Mouse (Mus musculus) thymus, postnatal 14 days (tissue): ENCODE measurements around the gene Chek2.
A peak's percentile ranks its signal among the peaks of the same experiment; 100 is the strongest.
"Not testable (repeated sequence)": the region's sequence is repeated elsewhere in the genome, so short reads cannot be mapped to it uniquely, and the experiment has no call there.

Experiments
- DNase-seq: peaks from one replicate; pipeline ENCODE4 v3.0.0; 2021

Gene Chek2

DNA sequence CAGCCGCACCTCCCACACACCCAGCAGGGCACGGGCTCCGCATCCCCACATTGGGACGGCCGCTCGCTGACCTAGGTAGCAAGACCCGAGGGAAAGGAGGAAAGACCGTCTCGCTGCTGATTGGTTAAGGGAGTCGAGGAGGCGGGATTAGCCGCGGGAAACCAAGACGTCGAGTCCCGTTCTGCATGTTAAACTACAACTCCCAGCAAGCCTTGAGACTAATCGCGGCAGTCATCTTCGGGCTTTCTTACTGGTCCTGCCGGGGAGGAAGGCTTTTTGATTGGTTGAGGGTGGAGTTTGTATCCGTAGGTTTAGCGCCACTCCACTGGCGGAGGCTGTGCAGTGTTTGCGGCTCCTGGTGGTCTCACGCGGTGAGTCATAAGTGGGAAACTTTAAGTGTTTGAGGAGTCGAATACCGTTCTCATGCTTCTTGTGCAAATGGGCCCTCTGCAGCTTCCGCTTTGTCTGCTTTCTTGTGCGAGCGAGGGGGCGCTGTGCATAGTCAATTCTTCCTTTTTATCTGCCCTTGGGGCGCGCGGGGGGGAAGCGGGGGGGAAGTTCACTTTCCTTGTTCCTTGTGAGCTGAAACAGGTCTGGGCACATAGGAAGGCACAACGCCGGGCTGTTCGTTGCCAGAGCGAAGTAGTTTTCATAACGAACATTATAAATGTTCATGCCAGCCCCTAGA is at the start of gene Chek2, which contains the start of gene Hscb:
TSS of gene Chek2 (plus strand) at position 302 of the 688 bp plus-strand sequence.
TSS of gene Hscb (minus strand) at position 100 of the 688 bp plus-strand sequence.
- DNase-seq: peak; percentile 97

DNA sequence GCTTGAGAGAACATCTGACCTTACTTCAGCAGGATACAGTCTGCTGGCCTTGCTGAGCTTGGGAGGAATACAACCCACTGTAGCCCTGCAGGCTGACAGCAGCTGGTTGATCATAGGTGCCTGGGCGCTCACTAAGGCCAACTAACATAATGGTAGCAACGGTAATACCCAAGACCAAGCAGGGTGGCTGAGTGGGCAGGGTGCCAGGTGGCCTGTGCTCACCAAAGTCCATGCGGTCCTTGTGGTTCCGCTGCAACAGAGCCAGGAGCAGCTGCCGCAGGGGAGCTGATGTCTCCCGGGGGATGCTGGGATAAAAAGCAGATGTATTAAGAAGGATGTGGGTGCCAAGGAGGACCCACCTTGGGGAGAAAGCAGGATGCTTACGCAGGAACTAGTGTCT is 45.4 kb upstream of the Chek2 start:
- DNase-seq: no peak

DNA sequence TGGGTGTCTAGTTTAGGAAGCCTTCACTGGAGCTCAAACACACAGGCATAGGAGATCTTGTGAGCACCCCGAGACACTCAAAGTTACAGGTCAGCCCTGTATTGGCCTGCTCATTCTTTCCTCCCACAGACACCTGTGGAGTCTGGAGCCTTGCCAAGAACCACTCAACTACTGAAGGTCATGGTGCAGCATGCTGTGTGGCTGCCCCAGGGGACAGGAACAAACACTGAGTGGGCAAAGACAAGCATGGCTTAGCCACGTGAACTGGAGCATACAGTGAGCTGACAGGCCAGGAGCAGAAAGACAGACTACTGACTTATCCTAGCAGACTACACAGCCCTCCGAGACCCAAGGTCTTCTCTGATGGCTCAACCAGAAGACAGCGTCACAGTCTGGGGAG is 42.1 kb upstream of the Chek2 start:
- no peak for DNase-seq

DNA sequence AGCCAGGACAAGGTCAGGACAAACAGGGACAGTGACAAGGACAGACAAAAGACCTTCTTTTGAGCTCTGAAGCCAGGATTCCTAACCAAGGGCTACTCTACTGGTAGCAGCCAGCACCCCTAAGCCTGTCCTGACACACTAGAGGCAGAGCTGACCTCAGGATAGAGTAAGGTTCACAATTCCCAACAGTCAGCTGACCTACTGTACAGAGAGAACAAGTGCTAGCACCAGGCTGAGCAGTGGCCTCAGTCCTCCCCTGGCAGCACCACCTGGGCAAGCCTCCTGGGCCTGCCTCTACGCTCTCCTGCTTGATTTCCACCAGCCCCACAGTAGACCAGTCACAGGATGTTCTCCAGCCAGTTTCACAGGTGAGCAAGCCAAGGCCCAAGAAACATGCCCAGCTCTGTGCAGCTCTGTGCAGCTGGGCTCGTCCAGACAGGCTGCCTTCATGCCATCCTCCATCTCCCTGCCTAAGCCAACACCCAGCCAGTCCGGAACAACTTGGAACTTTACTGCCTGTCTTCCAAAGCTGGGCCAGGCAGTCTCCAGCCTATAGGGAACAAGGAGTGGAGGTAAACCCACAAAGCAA is 38.6 kb upstream of the Chek2 start:
- no peak for DNase-seq

DNA sequence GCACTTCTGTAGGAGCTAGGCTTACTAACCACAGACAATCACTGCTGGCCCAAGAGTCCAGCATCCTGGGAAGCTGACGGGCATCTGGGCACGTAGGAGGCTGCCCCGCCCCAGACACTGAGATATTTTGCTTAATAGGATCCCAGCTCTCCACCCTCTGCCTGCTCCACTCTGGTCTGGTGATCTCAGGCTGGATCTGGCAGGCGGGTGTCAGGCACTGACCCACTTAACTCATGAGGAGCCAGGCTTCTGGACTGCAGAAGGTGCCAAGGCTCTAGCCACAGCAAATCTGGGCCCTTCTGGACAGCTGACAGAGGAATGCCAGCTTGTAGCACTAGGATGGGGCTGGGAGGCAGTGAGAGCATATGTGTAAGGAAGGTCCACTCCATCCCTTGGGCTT is 37.6 kb upstream of the Chek2 start:
- no peak for DNase-seq

DNA sequence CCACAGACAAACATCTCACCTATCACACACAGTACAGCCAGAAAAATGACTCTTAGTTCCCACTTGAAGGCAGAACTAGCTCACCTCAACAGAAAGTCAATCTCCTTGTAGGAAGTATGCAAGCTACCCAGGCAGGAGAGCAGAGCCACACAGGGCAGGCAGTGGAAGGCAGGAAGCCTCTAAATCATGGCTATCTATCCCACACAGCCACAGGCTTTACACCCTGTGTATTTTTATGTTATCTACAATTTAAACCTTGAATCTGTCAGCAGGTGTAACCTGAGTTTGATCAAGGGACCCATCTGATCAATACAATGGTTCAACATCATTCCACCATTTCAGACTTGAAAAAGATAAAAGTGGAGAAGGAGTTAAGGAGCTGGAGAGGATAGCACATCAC is 37.0 kb upstream of the Chek2 start:
- DNase-seq: no peak

DNA sequence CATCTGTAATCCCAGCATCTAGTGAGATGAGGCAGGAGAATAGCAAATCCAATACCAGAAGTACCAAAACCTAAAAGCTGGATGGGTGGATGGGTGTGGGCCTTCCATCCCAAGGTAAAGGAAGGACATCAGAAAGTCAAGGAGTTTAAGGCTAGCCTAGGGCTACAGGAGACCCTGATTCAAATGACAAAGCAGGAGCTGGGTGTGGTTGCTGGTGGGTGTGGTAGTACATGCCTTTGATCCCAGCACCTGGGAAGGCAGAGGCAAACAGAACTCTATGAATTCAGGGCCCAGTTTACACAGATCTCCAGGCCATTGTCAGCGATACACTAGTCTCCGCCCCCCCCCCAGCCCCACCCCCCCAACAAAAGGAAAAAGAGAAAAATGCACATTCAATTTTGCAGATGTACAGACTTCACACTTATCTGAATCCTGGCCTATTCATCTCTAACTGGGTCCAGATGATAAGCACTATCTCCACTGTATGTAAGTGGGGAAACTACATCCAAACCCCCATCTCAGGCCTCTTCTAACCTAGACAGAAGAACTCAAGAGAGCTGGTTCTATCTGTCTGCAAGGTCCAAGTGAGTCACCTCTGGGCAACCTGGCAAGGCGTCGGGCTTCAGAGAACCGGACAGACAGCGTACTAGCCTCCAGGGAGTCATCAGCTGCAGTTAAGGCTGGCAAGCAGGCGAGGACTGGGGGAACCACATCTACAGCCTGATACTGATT is 35.6 kb upstream of the Chek2 start:
- DNase-seq: no peak

DNA sequence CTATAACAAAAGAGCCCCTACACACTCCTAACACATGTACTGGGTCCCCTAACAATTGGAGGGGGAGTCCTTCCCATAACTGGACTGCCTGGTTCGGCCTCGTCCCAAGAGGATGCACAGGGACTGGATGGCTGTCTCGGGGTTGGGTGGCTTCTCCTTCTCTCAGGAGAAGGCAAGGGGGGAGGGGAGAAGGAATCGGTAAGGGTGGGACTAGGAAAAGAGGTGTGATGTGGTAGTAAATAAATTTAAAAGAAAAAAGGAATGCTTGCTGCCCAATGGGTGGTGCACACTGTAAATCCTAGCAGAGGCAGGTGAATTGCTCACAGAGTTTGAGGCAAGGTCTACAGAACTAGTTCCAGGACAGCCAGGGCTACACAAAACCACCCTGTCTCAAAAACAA is 33.6 kb upstream of the Chek2 start:
- DNase-seq: no peak

DNA sequence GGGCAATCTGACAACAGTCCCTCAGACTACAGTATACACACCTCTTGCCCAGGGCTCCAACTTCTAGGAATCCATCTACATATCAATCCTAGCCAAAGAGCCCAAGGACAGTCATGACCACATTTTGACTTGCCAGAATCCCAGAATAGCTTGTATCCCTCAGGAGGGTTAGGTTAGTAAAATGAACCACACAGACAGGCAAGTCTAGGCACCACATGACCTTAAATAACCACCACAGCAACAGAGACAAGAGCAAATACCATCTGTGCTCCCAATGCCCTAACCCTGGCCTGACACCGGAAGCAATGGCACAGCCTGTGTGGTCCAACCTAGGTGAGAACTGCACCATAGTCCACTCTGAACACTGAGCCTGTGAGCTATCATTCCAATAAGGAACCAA is 33.1 kb upstream of the Chek2 start:
- DNase-seq: no peak

DNA sequence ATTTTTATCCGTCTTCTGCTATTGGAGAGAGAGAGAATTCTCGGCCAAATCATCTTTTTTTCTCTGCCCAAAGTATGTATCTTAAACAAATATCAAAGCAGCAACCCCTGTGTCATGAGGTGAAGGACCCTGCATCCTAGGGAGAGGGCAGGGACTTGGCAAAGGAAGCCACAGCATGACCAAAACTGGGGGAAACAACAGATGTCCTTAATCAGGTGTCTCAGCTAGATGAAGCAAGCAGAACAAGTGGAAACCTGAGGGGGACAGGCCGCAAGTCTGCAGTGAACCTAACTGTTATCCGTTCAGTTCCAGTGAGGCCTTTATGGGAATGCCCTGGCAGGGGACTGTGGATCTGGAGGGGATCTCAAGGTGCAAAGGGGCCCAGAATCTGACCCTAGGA is 32.3 kb upstream of the Chek2 start:
- DNase-seq: no peak

DNA sequence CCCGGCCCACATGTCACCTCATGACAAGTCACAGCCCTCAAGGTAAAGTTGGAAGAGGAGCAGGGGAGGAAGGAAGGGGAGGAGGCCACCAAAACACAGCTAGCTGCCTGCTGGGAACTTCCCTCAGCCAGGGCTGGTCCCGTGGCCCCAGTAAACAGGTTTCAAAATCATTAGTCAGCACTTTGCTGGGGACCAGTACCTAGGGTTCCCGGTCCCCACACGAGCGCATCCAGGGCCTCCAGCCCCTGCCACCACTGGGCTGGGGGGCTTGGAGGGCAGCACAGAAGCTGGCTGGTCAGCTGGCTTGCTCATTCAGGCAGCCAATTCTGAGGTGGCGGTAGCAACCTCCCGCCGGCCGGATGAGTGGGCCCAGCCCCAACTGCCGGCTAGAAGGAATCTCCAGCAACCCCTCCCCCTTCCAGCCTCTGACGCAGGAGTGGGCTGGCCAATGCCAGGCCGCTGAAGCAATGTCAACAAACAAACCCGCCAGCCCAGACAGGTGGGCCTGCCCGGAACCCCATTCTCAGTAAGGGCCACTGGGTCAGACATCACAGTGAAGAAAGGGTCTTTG is 31.6 kb upstream of the Chek2 start:
- DNase-seq: peak; percentile 71

DNA sequence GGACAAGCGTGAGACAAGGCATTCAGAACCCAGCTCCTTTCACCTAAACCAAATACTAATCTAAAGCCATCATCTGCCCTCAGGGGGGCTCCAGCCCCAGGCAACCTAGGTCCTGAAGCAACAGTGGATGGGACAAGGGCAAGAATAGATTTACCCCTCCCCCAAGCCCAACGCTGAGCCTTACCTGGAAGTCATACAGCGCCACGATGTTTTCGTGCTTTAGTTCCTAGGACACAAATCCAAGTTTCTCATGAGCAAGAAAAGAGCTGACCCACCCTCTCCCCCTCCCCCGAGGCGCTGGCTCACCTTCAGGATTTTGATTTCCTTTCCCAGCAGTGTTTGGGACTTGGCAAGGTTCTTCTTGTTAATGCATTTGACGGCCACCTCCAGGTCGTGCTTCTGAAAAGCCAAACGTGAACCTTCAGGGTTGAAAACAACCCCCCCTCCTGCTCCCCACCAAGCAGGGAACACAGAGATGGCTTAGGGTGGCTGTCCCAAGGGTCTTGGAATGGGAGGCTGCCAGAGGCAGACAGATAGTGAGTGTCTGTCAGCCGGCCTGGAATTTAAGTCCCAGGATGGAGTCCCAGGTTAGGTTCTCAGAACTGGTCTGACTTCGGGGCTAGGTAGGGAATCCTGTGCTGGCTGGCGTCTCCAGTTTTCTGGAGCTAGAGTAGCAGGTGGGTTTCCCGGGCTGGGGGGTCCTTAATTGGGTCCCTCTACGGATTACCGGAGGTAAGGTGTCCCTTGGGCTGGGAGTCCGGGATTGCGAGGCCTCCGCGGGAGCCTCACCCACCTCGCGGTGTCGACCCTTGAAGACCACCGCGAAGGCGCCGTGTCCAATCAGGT is 30.7 kb upstream of the Chek2 start:
- peak; percentile 48 for DNase-seq

DNA sequence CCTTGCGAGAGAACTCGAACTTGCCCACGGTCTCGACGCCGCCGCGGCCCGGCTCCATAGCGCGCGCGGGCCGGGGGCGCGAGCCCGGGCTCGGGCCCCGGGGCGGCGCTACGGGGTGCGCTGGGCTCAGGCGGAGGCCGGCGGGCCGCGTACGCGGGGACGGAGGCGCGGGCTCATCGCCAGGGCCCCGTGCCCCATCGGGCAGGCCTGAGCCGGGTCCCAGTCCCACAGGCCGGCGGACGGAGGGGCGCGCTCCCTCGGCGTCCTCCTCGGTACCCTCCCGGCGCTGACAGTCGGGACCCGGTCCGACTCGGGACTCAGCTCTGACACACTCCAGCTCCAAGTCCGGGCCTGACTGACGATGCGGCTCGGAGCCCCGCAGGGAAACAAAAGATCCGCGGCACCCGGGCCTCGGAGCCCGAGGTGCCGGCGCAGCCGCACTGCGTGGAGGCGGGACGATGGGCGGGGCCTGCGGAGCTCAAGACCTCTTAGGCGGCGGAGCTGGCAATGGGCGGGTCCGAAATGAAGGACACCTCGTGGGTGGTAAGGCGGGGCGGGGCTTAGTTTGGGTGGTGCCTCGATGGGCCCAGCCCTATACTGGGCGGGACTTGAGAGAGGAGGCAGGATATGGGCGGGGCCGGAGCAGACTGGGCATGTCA is 30.0 kb upstream of the Chek2 start, which contains the start of gene Ulk1:
TSS of gene Ulk1 (minus strand) at position 431 of the 659 bp plus-strand sequence.
- peak; percentile 100 for DNase-seq

DNA sequence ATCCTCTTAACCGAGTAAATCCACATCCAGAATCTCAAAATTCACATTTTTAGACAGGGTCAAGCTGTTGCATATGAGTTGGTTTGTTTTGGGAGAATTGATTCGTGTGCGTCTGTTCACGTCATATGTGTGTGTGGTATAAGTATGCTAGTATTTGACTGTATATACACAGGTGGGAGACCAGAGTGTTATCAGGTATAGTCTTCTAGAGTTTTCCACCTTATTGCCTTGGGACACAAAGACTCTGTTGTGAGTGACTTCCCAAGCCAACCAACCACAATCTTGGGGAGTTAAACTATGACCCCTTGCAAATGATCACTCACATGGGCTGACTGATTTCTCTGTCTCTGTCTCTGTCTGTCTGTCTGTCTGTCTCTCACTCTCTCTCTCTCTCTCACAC is 15.4 kb upstream of the Chek2 start:
- no peak for DNase-seq

DNA sequence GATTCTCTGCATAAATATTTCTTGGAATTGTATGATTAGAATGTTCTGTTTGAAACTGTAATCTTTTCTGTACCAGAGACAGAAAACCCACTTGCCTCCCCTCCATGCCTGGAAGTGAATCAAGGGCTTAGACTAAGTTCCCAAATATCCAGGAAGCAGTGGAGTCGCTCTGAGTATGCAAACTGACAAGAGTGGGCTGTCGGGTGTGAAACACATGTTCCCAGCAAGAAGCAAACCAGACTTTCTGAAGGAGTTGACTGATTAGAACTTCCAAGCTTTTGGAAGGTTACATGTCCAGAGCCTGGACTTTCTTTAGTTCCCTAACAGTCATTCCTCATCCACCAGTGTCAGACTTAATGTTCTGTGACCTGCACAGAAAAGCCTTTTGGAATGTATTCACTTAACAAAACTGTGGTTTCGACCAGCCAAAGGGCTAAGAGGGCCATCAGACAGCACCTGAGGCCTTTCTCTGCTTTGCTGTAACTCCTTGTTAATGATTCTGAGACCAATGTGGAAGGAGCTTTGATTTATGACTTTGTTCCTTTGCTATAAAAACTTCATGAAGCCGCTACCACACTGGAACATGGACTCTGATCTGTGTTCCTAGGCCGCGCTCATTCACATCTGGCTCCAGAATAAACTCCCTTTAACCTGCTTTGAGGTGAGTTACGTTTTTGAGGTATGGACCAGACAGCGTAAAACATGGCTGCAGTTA is 12.8 kb upstream of the Chek2 start:
- no peak for DNase-seq

DNA sequence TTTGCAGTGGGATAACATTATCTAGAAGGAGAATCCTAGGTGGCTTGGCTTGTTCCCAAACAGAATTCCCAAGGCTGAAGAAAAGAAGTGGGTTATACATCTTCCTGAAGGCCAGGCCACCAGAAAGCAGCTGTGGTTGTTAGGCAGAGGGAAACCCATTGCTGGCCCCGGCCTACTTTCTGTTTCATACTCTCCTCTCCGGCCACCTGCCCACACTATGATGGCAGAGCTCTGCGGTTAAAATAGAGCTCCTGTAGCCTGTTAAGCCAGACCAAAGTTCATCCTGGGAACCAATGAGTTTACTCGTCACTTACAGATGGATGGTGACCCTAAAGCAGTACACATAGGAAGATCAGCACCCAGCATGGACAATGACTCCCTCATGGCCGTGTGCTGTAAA is 12.2 kb upstream of the Chek2 start:
- no peak for DNase-seq

DNA sequence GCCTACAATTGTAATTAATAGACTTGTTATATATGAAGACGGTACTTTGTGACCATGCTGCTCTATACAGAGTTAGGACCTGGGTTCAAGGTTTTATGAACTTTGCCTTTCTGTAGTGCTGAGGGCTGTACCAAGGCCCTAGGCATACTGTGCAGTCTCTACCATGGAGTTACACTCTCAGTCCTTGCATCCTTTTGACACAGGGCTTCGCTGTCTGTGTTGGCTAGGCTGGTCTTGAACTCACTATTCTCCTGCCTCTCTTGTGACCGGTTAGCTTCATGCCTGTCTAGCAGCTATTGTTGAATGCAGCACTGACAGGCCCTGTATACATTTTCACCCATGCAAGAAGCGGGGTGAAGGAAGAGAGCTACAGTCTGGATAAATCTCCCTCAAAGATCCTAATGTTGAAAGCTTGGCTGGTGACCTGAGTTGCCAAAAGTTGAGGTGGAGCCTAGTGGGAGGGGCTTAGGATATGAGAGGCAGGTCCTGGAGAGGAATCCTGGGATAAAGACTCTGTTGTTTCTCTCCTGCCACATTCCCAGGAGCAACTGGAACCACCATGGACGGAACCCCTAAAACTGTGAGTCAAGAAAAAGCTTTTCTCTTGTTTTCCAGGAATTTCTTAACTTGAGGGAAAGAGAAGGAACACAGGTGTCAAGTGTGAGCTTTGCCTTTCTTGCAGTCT is 8.6 kb upstream of the Chek2 start:
- DNase-seq: no peak

DNA sequence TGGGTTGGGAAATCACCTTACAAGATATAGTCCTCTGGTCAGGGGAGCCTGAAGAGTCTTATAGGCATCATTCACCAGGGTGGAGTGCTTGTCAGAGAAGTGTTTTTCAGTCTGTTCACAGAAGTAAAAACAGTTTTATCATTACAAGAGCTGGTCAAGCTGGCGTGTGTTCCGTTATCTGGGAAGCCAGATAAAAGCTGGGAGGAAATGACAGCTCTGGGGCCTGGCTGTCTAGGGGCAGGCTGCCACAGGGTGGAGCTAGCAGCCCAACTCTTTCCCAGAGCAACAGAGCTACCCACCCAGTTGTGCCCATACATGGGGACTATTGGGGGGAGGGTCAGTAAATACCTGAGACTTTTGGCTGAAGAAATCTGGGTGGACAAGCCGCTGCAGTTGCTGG is 3.8 kb upstream of the Chek2 start:
- DNase-seq: peak; percentile 48

DNA sequence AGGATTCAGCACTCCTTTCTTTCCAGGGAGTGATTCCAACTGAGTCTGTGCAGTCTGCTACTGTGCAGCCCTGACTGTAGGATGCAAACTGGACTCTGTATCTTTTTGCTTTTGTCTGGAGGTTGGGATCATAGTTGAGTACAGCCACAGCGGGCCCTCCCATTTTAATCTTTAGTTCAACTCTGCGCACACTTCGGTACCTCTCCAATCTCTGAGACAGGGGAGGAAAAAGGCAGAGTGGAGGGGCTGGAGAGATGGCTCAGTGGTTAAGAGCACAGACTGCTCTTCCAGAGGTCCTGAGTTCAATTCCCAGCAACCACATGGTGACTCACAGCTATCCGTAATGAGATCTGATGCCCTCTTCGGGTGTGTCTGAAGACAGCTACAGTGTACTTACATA is 1.8 kb upstream of the Chek2 start:
- not testable (repeated sequence) for DNase-seq

DNA sequence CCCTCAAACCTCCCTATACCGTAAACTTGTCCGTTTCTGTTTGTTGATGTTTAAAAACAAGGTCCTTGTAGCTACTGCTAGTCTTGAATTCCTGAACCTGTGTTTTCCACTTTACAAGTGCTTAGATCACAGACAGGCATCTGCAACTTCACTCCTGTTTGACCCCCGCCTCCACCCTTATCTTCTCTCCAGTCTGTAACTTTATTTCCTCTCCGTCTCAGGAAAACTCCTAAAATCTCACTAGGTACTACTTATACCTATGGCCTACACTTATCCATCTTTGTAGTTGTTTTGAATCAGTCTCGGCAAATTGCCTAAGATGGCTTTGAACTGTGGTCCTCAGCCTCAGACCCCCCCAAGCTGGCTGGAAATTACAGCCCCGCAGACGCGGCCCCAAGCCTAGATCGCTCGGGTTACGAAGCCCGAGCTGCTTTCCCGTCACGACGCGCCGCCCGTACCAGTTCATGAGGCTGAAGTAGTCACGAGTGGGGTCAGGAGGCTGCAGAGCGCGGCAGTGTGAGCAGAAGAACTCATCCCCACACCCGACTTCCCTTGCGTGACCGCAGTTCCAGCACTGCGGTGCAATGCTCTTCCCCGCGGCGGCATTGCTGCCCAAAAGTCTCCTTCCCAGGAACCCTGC is 621 bp upstream of the Chek2 start:
- DNase-seq: no peak
